Mouse (Mus musculus) liver, adult (tissue): ENCODE data around the gene Nfatc2.

Experiments used
- GATA4 ChIP-seq: IDR thresholded peaks from 2 replicates; pipeline ENCODE4 v1.6.1; 2014; ENCODE audit warnings: mild to moderate bottlenecking, low read length; ENCODE audit not compliant: insufficient replicate concordance

Nfatc2 gene

GRCm38 (mm10) chr2:168469032-168469431, 132.4 kb downstream of the Nfatc2 start:
- no peak for TF ChIP-seq GATA4

- TF ChIP-seq GATA4: no peak
These were observed 134.3 kb downstream of the Nfatc2 start for GRCm38 (mm10) chr2:168467166-168467565.

- no peak for TF ChIP-seq GATA4
These were observed 135.4 kb downstream of the Nfatc2 start for GRCm38 (mm10) chr2:168466066-168466465.

- no peak for TF ChIP-seq GATA4
These were observed 135.8 kb downstream of the Nfatc2 start for GRCm38 (mm10) chr2:168465646-168466045.

- TF ChIP-seq GATA4: no peak
These were observed 139.6 kb downstream of the Nfatc2 start for GRCm38 (mm10) chr2:168461865-168462264.

GRCm38 (mm10) chr2:168459627-168460026, 141.8 kb downstream of the Nfatc2 start:
- no peak for TF ChIP-seq GATA4

- no peak for TF ChIP-seq GATA4
These were observed 142.9 kb downstream of the Nfatc2 start for GRCm38 (mm10) chr2:168458583-168458982.

- no peak for TF ChIP-seq GATA4
These were observed 149.4 kb downstream of the Nfatc2 start for GRCm38 (mm10) chr2:168451714-168452708.

- no peak for TF ChIP-seq GATA4
These were observed 150.5 kb downstream of the Nfatc2 start for GRCm38 (mm10) chr2:168450977-168451376.

GRCm38 (mm10) chr2:168448054-168448453, 153.4 kb downstream of the Nfatc2 start:
- TF ChIP-seq GATA4: no peak

GRCm38 (mm10) chr2:168447601-168448000, 153.9 kb downstream of the Nfatc2 start:
- TF ChIP-seq GATA4: no peak

GRCm38 (mm10) chr2:168445211-168445810, 156.1 kb downstream of the Nfatc2 start:
- no peak for TF ChIP-seq GATA4

GRCm38 (mm10) chr2:168444126-168444525, 157.3 kb downstream of the Nfatc2 start:
- TF ChIP-seq GATA4: no peak

GRCm38 (mm10) chr2:168441494-168441893, 160.0 kb downstream of the Nfatc2 start:
- no peak for TF ChIP-seq GATA4

GRCm38 (mm10) chr2:168440918-168441328, 160.5 kb downstream of the Nfatc2 start:
- TF ChIP-seq GATA4: no peak

- no peak for TF ChIP-seq GATA4
These were observed 162.4 kb downstream of the Nfatc2 start for GRCm38 (mm10) chr2:168438981-168439452.
